Mouse (Mus musculus) limb, embryonic 12.5 days (tissue): Measurements from ENCODE around the gene 4930449I24Rik. TPM values are rescaled to one million over a fixed set of nuclear protein-coding genes. Genes with fewer than 3 reads are reported as not detected.
"Not testable (repeated sequence)": the region's sequence is repeated elsewhere in the genome, so short reads cannot be mapped to it uniquely, and the experiment has no call there.

Experiments
- ATAC-seq: fragments of 200-750 bp; cut with Nextera tagmentation; 2 replicates; pipeline ENCODE4 v1.8.0; 2017; ENCODE audit warnings: low read depth, moderate TSS enrichment; ENCODE audit not compliant: insufficient number of reproducible peaks, insufficient read depth, low FRiP score, low TSS enrichment
- H3K27ac ChIP-seq: fragments of 300-500 bp; sonication (generic); 2 replicates; pipeline ENCODE4 v1.5.1; 2016; ENCODE audit warnings: mild to moderate bottlenecking, moderate library complexity
- H3K27me3 ChIP-seq: fragments of 300-500 bp; sonication (generic); 2 replicates; pipeline ENCODE4 v1.6.1; 2016; ENCODE audit warnings: mild to moderate bottlenecking, moderate library complexity
- H3K36me3 ChIP-seq: fragments of 300-500 bp; sonication (generic); 2 replicates; pipeline ENCODE4 v1.6.1; 2016; ENCODE audit warnings: mild to moderate bottlenecking, moderate library complexity
- H3K4me1 ChIP-seq: fragments of 300-500 bp; sonication (generic); replicated peaks from 2 replicates; pipeline ENCODE4 v1.6.1; 2016
- H3K4me2 ChIP-seq: fragments of 300-500 bp; sonication (generic); 2 replicates; pipeline ENCODE4 v1.6.1; 2016; ENCODE audit warnings: mild to moderate bottlenecking, moderate library complexity
- H3K4me3 ChIP-seq: fragments of 300-500 bp; sonication (generic); replicated peaks from 2 replicates; pipeline ENCODE4 v1.5.1; 2016; ENCODE audit warnings: mild to moderate bottlenecking
- H3K9ac ChIP-seq: fragments of 300-500 bp; sonication (generic); replicated peaks from 2 replicates; pipeline ENCODE4 v1.6.1; 2016; ENCODE audit warnings: mild to moderate bottlenecking, moderate library complexity
- H3K9me3 ChIP-seq: fragments of 300-500 bp; sonication (generic); 2 replicates; pipeline ENCODE4 v1.6.1; 2016; ENCODE audit warnings: mild to moderate bottlenecking, moderate library complexity
- WGBS: fragments of 180-500 bp; shearing (Covaris S2); methylation state at CpG from one replicate; pipeline ENCODE4 v1.1.7; 2016; 5-methylcytosine and 5-hydroxymethylcytosine counted together
- polyA plus RNA-seq: library from polyadenylated mRNA; unstranded; fragments of >200 nt; fragmentation: Nextera tagmentation; extraction: Ambion mirVana; gene quantifications from 2 replicates; pipeline ENCODE4 v1.2.1, GENCODE M21; 2016

Gene 4930449I24Rik
- not detected in 2 replicates for polyA plus RNA-seq

DNA sequence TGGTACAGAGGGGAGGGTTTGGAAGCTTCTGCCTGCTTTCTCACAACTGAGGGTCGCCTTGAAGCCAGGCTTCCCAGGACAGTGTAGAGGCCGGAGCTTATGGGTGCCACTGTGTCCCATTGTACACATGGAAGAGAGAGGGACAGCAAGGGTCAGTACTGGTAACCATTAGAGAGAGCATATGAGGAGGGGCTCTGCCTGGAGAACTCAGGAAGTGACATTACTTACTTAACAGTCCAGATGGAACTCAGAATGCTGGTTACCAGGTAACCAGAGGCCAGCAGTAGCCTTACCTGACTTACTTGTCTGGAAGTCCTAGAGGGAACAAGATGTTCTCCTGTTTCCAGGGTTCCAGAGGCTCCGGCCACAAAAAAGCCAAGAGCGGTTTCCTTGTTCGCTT lies at the start of gene 4930449I24Rik:
Gene 4930449I24Rik (plus strand): TSS at position 301 of the 400 bp plus-strand sequence.
- H3K9me3 ChIP-seq, H3K36me3 ChIP-seq, H3K4me2 ChIP-seq, H3K27me3 ChIP-seq, H3K4me3 ChIP-seq, ATAC-seq, H3K4me1 ChIP-seq, H3K9ac ChIP-seq, H3K27ac ChIP-seq: not testable (repeated sequence)
- no CpG with 5 or more reads among the region's 5 CpGs for WGBS

DNA sequence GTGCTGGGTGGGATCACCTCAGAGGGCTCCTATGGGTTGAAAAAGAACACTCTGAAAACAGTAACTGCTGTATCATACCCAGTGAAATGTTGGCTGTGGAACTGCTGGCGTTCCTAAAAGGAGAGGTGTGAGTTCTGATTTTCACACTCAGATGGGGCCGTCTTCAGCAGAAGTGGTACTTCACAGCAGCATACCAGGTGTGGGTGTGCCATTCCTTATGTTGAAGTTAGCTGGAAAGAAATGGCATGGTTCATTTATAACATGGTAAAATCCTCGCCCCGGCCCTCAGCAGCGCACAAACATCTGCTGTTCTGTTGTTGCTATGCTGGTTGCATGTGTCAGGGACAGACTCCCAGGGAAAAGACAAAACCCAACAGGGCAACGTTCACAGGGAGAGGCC lies 48.6 kb upstream of the 4930449I24Rik start:
- H3K27ac ChIP-seq = no peak overlapping the region
- WGBS = 89% methylated on average over 6 of the region's 6 CpGs
- no peak overlapping the region for H3K4me3 ChIP-seq
- H3K9me3 ChIP-seq = no peaks in the 10 kb centered on the region
- H3K4me2 ChIP-seq = no peak overlapping the region
- no peaks in the 10 kb centered on the region for H3K4me1 ChIP-seq
- no peak for ATAC-seq
- no peaks in the 10 kb centered on the region for H3K27me3 ChIP-seq
- no peak overlapping the region for H3K9ac ChIP-seq
- peaks cover 25% of the 10 kb centered on the region; the same call in 1 of the 2 replicates for H3K36me3 ChIP-seq

DNA sequence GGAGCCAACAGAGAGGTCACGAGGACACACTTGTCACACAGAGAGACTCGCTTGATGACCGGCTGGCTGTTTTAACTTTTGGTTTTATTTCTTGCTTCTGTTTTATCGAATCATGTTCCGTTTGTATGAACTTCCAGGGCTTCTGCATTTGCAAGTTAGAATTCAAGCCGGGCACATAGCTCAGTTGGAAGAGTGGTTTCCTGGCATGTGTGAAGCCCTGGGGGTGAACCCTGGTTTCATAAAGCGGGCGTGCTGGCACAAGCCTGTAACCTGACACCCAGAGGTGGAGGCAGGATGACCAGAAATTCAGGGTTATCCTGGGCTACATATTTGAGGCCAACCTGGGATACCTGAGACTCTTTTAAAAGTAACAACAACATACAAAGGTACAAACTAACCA lies 40.6 kb upstream of the 4930449I24Rik start:
- Histone ChIP-seq H3K36me3 (peaks cover 17% of the 10 kb centered on the region; the same call in 1 of the 2 replicates), H3K9me3 (no peaks in the 10 kb centered on the region), H3K9ac (no peak overlapping the region), H3K4me1 (no peaks in the 10 kb centered on the region), H3K27ac (no peak overlapping the region), H3K4me3 (no peak overlapping the region), H3K4me2 (no peak overlapping the region), H3K27me3 (no peaks in the 10 kb centered on the region)
- WGBS = 80% methylated on average over 8 of the region's 8 CpGs
- ATAC-seq = no peak

DNA sequence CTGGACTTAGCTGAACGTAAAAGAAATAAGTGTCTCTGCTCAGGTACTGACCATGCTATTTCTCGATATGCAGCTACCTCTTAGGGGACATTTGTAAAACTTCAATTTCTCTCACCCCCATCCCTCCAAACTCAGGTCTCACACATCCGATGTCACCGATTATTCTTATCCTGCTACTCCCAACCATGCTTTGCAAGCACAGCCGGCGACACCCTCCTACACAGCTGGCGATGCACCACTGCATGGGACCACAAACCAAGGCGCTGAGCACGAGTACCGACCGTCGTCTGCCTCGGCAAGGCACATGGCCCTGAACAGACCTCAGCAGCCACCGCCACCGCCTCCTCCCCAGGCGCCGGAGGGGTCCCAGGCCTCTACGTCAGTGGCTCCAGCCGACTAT lies 35.5 kb upstream of the 4930449I24Rik start:
- Histone ChIP-seq H3K27ac (no peak overlapping the region), H3K27me3 (no peaks in the 10 kb centered on the region), H3K4me3 (no peak overlapping the region), H3K9me3 (no peaks in the 10 kb centered on the region), H3K4me1 (no peaks in the 10 kb centered on the region), H3K36me3 (peaks cover 16% of the 10 kb centered on the region; the same call in 1 of the 2 replicates), H3K9ac (no peak overlapping the region), H3K4me2 (no peak overlapping the region)
- ATAC-seq = no peak
- WGBS = 93% methylated on average over 19 of the region's 19 CpGs

DNA sequence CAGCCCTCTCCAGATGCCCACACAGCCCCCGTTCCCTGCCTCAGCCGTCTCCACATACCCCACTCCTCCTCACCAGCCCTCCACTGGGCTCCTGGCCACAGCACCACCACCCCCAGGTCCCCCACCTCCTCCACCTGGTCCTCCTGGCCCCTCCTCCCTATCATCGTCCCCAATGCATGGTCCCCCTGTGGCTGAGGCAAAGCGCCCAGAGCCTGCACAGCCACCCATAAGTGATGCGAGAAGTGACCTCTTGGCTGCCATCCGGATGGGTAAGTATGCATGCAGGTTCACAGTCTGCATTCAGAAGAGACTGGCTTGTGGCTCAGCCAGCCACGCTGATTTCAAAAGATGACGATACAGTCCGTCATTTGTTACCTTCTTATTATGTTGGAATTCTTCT lies 33.9 kb upstream of the 4930449I24Rik start:
- no peak overlapping the region for H3K27ac ChIP-seq
- H3K36me3 ChIP-seq = peaks cover 16% of the 10 kb centered on the region; the same call in 1 of the 2 replicates
- no peak for ATAC-seq
- H3K9me3 ChIP-seq = no peaks in the 10 kb centered on the region
- H3K27me3 ChIP-seq = no peaks in the 10 kb centered on the region
- no peak overlapping the region for H3K4me3 ChIP-seq
- no peak overlapping the region for H3K9ac ChIP-seq
- no peaks in the 10 kb centered on the region for H3K4me1 ChIP-seq
- WGBS = 92% methylated on average over 9 of the region's 9 CpGs
- H3K4me2 ChIP-seq = no peak overlapping the region

DNA sequence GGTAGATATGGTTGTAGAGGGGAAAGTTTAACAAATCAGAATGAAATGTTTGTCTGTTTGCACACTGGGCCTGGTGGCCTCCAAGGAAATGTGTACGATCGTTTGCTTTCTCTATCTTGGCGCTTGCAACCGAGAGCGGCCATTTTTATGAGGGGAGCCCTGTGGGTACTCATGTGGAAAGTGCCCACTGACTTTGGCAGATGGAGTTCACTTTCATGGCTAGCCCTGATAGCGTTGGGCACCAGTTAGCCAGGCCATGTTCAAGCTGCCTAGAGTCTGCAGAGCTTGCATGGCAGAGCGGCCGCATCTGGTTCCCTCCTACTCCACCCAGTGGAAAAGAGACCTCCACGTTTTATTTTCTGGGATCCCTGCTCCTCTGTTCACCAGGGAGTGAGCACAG lies 31.4 kb upstream of the 4930449I24Rik start:
- H3K4me1 ChIP-seq = no peaks in the 10 kb centered on the region
- H3K27ac ChIP-seq = no peak overlapping the region
- no peaks in the 10 kb centered on the region for H3K9me3 ChIP-seq
- no peaks in the 10 kb centered on the region for H3K27me3 ChIP-seq
- H3K9ac ChIP-seq = no peak overlapping the region
- H3K4me2 ChIP-seq = no peak overlapping the region
- H3K36me3 ChIP-seq = peaks cover 16% of the 10 kb centered on the region; the same call in 1 of the 2 replicates
- WGBS = 89% methylated on average over 9 of the region's 9 CpGs
- no peak for ATAC-seq
- H3K4me3 ChIP-seq = no peak overlapping the region

DNA sequence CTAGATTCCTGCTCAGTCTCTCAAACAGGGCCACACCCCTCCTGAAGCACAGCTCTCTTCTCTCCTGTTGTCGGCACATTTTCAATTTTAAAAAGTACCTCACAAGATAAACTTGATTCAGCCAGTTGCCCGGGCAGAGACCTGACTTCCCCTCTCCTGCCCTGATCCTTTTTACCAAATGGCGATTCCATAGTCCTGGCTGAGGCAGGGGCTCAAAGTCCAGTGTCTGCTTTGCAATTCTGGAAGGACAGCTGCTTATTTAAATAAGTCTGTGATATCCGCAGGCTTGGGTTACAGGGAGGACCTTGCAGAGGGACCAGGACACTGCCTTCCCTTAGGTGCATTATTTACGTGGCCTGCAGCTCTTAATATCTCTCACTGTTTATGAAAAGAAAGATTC lies 30.9 kb upstream of the 4930449I24Rik start:
- Histone ChIP-seq H3K9me3 (no peaks in the 10 kb centered on the region), H3K9ac (no peak overlapping the region), H3K4me1 (no peaks in the 10 kb centered on the region), H3K27ac (no peak overlapping the region), H3K36me3 (peaks cover 16% of the 10 kb centered on the region; the same call in 1 of the 2 replicates), H3K4me2 (no peak overlapping the region), H3K27me3 (no peaks in the 10 kb centered on the region), H3K4me3 (no peak overlapping the region)
- WGBS = 82% methylated on average over 5 of the region's 5 CpGs
- ATAC-seq = no peak

DNA sequence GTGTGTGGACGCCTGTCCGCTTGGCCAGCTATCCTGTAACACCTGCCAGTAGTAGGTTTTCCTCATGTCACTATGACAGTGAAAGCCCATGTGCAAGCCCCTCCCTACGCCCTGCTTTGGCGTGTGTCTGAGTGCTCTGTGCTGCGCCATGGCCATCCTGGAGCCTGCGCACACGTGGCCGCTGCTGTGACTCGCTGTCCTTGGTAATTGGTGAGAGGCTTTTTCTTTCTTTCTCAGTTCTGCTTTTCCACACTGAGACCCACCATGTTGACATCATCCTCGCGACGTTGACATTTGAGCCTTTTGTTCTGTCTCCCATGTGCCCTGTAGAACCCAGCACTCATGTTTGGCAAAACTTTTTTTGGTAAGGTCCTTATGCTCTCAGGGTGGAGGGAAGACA lies 30.4 kb upstream of the 4930449I24Rik start:
- Histone ChIP-seq H3K4me2 (no peak overlapping the region), H3K4me3 (no peak overlapping the region), H3K27me3 (no peaks in the 10 kb centered on the region), H3K9ac (no peak overlapping the region), H3K9me3 (no peaks in the 10 kb centered on the region), H3K27ac (no peak overlapping the region), H3K36me3 (peaks cover 14% of the 10 kb centered on the region; the same call in 1 of the 2 replicates), H3K4me1 (no peaks in the 10 kb centered on the region)
- 91% methylated on average over 12 of the region's 12 CpGs for whole genome bisulfite sequencing
- no peak for ATAC-seq

DNA sequence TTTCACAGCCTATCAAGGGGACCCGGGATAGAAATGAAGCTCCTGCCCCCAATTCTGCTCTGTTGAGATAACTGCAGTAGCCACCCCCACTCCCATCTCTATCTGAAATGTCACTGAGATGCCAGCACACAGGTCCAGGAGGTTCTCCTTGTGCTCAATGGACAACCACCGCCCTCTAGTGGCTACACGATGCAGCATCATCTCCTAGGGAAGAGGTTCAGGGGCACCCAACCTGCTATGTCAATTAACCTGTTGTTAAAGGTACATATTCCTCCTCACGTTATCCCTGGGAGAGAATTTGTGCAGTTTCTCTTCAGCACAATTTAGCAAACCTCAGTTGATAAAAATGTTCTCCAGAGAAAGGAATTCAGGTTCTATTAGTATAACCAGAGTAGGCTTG lies 22.6 kb upstream of the 4930449I24Rik start:
- not testable (repeated sequence) for H3K27ac ChIP-seq, H3K9ac ChIP-seq, ATAC-seq, H3K36me3 ChIP-seq, H3K4me2 ChIP-seq, H3K4me1 ChIP-seq, H3K9me3 ChIP-seq, H3K4me3 ChIP-seq, H3K27me3 ChIP-seq
- WGBS = 11% methylated on average over 4 of the region's 4 CpGs

DNA sequence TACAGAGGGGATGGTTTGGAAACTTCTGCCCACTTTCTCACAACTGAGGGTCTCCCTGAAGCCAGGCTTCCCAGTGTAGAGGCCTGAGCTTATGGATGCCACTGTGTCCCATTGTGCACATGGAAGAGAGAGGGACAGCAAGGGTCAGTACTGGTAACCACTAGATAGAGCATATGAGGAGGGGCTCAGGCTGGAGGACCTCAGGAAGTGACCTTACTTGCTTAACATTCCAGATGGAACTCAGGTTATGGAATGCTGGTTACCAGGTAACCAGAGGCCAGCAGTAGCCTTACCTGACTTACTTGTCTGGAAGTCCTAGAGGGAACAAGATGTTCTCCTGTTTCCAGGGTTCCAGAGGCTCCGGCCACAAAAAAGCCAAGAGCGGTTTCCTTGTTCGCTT lies 20.5 kb upstream of the 4930449I24Rik start, which contains the start of gene Gm6408:
Gene Gm6408 (plus strand): TSS at position 301 of the 400 bp plus-strand sequence.
- not testable (repeated sequence) for H3K27me3 ChIP-seq, H3K4me1 ChIP-seq, H3K9ac ChIP-seq, ATAC-seq, H3K9me3 ChIP-seq, H3K27ac ChIP-seq, H3K4me2 ChIP-seq, H3K4me3 ChIP-seq, H3K36me3 ChIP-seq
- 100% methylated on average over 3 of the region's 3 CpGs for WGBS

DNA sequence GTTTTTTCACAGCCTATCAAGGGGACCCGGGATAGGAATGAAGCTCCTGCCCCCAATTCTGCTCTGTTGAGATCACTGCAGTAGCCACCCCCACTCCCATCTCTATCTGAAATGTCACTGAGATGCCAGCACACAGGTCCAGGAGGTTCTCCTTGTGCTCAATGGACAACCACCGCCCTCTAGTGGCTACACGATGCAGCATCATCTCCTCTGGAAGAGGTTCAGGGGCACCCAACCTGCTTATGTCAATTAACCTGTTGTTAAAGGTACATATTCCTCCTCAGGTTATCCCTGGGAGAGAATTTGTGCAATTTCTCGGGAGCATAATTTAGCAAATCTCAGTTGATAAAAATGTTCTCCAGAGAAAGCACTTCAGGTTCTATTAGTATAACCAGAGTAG lies 13.2 kb upstream of the 4930449I24Rik start:
- not testable (repeated sequence) for H3K4me1 ChIP-seq, H3K36me3 ChIP-seq, H3K4me2 ChIP-seq, H3K9me3 ChIP-seq, H3K27ac ChIP-seq, H3K27me3 ChIP-seq, H3K9ac ChIP-seq, ATAC-seq, H3K4me3 ChIP-seq
- WGBS = 12% methylated on average over 3 of the region's 4 CpGs

DNA sequence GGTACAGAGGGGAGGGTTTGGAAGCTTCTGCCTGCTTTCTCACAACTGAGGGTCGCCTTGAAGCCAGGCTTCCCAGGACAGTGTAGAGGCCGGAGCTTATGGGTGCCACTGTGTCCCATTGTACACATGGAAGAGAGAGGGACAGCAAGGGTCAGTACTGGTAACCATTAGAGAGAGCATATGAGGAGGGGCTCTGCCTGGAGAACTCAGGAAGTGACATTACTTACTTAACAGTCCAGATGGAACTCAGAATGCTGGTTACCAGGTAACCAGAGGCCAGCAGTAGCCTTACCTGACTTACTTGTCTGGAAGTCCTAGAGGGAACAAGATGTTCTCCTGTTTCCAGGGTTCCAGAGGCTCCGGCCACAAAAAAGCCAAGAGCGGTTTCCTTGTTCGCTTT lies 11.1 kb upstream of the 4930449I24Rik start, which contains the start of gene Gm6370:
Gene Gm6370 (plus strand): TSS at position 301 of the 400 bp plus-strand sequence.
- no CpG with 5 or more reads among the region's 5 CpGs for WGBS
- not testable (repeated sequence) for H3K36me3 ChIP-seq, ATAC-seq, H3K9ac ChIP-seq, H3K4me3 ChIP-seq, H3K4me2 ChIP-seq, H3K4me1 ChIP-seq, H3K9me3 ChIP-seq, H3K27me3 ChIP-seq, H3K27ac ChIP-seq
